Mouse (Mus musculus): ENCODE data around the gene Pex11g.

The Pex11g gene

DNA sequence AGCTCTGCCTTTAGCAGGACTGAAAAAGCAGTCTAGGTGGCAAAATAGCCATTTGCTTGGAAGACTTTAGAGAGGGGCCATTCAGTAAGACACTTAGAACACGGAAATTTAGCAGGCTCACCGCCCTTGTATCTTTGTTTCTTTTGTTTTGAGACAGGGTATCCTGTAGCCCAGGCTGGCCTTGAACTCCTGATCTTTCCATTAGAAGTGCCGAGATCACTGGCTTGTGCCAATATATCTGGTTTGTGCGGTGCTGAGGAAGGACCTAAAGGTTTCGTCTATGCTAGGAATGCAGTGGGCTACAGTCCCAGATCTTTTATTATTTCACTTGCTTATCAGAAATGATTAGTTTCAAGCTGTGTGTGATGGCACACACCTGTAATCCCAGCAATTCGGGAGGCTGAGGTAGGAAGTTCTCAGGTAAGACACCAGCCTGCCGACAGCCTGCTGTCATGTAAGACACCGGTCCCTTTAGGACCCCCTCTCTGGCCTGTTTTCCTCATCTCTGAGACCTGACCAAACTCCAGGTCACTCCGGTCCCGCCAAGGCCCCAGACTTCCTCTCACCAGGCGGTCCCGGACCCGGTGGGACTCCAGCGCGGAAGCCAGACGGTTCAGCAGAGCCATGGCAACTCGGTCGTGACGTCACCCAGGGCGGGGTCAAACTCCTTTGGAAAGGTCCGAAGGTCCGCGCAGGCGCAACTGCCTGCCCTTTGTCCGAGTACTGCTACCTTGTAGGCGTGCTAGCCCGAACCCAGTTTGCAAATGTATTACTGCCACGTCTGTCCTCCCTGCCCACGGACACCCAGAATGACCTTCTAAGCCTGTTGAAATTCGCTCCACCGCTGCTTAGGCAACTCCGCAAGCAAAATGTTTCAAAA, at the start of gene Pex11g:
Pex11g (minus strand) TSS at position 675 of the 880 bp plus-strand sequence.
- peak; percentile 68 for DNase-seq (ENCODE audit: extremely low read depth, low read depth)

- DNase-seq (ENCODE audit: extremely low read depth, low read depth), result no peak
Measured at GRCm38 (mm10) chr8:3517117-3517495, 49.6 kb upstream of the Pex11g start.

GRCm38 (mm10) chr8:3516450-3517116, 49.1 kb upstream of the Pex11g start:
- peak; percentile 83 for DNase-seq (ENCODE audit: extremely low read depth, low read depth)

GRCm38 (mm10) chr8:3515771-3516417, 48.4 kb upstream of the Pex11g start:
- DNase-seq (ENCODE audit: extremely low read depth, low read depth), result peak; percentile 39

- DNase-seq (ENCODE audit: extremely low read depth, low read depth), result peak; percentile 62
Measured at GRCm38 (mm10) chr8:3515260-3515671, 47.8 kb upstream of the Pex11g start, which contains the start of gene Pnpla6. Pnpla6 (plus strand) TSS chr8:3515384.

GRCm38 (mm10) chr8:3514681-3515247, 47.3 kb upstream of the Pex11g start:
- DNase-seq (ENCODE audit: extremely low read depth, low read depth), result no peak

DNA sequence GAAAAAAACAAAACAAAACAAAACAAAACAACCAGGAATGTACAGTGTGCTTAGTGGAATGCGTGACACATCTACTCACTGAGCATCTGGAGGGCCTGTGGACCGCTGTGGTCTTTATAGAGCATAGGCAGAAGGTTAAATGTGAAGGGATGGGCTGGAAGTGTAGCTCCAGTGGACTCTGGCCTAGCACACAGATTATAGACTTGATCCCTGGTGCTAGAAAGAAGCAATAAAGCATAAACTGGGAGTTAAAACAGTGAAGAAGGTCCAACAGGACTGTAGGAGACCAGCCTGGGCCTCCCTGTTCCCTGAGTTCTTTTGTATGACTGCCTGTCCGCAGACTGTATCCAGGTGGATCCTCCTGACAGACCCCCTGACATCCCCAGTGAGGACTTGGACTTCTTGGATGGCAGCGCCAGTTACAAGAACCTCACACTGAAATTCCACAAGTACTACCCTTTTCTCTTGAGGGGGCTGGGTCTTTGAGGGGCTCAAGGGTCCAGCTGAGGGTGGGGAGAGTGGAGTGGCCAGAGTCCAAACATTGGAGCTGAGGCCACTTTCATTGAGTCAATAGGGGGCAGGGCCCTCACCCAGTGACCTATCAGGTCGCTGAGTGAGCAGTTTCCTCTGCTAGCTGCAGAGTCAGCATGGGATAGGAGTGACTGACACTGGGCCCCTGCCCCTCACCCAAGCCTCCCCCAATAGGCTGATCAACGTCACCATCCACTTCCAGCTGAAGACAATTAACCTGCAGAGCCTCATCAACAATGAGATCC, 40.7 kb upstream of the Pex11g start:
- DNase-seq (ENCODE audit: extremely low read depth, low read depth), result no peak

DNA sequence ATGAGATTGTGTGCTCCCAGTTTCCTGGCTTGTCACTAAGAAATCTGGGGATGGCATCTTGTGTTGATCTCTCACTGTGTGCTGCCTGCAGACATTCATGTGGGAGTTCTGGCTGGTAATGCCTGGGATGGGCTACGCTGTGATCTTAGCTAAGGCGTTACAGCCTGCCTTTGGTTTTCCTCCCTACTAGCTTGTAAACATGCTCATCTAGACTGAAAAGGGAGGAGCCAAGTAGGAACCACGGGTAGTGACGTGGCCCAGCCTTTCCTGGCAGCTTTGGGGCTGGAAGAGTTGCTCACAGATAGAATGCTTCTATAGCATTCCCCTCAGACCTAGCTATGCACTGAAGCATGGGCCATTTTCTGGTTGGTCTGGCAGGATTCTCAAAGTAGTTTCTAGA, 34.7 kb upstream of the Pex11g start:
- no peak for DNase-seq (ENCODE audit: extremely low read depth, low read depth)

GRCm38 (mm10) chr8:3500235-3501090, 33.0 kb upstream of the Pex11g start, which contains the start of gene Mcoln1:
Mcoln1 (plus strand) TSS chr8:3500457.
- DNase-seq (ENCODE audit: extremely low read depth, low read depth), result peak; percentile 89

DNA sequence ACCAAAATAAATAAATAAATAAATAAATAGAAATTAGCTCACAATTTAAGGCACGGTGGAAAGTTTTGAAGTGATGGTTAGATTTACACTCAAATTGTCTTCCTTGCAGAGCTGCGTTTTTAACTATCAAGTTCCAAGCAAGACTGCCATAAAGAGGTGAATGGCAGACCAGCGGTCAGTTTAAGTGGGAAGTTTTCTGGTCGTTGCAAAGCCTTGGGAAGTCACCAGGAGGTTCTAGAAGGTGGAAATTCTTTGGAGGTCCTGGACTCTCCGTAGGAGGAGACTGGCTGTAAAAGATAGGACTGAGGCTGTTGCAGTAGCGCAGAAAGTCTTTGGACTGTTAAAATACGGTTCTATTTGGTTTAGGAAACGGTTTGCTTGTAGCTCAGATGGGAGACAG, 32.3 kb upstream of the Pex11g start:
- DNase-seq (ENCODE audit: extremely low read depth, low read depth), result no peak

DNA sequence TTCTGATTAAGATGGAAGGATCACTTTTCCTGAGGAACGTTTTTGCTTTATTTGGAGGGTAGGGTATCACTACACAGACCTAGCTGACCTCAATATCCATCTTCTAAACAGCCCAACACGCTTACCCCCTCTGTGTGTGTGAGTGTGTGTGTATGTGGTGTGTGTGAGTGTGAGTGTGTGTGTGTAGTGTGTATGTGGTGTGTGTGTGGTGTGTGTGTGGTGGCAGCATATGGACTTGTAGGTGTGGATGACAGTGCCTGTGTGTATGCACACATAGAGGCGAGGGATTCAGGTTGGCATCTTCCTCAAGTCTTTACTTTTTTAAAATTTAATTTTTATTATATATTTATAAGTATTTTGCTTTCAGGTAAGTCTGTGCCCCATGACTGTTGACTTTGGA, 31.1 kb upstream of the Pex11g start:
- no peak for DNase-seq (ENCODE audit: extremely low read depth, low read depth)

GRCm38 (mm10) chr8:3496428-3496748, 28.9 kb upstream of the Pex11g start:
- DNase-seq (ENCODE audit: extremely low read depth, low read depth), result no peak

DNA sequence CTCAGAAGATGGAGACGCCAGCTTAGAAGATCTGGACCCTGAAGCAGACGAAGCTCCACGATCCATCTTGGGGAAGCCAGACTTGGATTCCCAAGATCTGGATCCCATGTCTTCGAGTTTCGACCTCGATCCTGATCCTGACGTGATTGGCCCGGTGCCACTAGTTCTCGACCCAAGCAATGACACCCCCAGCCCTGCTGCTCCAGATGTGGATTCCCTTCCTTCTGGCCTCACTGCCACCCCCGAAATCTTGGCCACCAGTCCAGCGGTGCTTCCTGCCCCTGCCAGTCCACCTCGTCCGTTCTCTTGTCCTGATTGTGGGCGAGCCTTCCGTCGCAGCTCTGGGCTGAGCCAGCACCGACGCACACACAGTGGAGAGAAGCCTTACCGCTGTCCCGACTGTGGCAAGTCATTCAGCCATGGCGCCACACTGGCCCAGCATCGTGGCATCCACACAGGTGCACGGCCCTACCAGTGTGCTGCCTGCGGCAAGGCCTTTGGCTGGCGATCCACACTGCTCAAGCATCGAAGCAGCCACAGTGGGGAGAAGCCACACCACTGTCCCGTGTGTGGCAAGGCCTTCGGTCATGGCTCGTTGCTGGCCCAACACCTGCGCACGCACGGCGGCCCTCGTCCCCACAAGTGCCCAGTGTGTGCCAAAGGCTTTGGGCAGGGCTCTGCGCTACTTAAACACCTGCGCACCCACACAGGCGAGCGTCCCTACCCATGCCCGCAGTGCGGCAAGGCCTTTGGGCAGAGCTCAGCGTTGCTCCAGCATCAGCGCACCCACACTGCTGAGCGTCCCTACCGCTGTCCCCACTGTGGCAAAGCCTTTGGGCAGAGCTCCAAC, 28.3 kb upstream of the Pex11g start:
- DNase-seq (ENCODE audit: extremely low read depth, low read depth), result no peak

DNA sequence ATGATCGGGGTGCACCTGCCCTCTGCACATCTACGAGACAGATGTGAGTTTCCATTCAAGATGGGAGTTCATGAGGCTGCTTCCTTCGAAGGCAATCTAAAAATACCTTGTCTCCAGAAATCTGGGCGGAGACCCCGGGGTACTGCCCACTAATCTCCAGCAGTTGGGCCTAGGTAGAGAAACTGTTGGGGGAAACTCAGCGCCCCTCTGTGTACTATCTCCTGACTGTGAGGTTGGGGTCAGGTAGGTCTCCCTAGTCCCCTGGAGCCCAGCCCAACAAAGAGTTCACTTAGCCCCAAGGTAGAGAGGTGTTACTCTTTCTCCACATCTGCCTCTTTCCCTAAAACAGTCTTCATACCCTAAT, 26.3 kb upstream of the Pex11g start:
- no peak for DNase-seq (ENCODE audit: extremely low read depth, low read depth)

GRCm38 (mm10) chr8:3492901-3493844, 25.7 kb upstream of the Pex11g start, which contains the start of gene Zfp358:
Zfp358 (plus strand) TSS chr8:3493138.
- no peak for DNase-seq (ENCODE audit: extremely low read depth, low read depth)

DNA sequence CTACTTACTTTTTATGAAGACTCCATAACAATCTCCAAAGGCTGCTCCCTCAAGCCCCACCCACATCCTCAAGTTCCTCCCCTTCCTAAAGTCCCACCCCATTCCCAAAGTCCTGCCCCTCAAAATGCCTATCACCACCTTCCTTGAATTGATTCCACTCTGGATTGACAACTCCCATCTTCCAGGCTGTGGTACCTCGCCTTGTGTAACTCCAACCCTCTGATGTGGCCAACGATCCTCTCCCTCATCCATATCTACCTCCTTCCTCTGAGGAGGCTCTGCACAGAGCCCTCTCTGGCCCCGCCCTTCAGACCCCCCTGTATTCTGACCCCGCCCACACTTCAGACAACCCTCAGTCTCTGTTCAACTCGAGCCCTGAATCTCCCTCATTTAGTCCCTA, 17.7 kb upstream of the Pex11g start:
- no peak for DNase-seq (ENCODE audit: extremely low read depth, low read depth)

- DNase-seq (ENCODE audit: extremely low read depth, low read depth), result no peak
Measured at GRCm38 (mm10) chr8:3483546-3483945, 16.1 kb upstream of the Pex11g start.

DNA sequence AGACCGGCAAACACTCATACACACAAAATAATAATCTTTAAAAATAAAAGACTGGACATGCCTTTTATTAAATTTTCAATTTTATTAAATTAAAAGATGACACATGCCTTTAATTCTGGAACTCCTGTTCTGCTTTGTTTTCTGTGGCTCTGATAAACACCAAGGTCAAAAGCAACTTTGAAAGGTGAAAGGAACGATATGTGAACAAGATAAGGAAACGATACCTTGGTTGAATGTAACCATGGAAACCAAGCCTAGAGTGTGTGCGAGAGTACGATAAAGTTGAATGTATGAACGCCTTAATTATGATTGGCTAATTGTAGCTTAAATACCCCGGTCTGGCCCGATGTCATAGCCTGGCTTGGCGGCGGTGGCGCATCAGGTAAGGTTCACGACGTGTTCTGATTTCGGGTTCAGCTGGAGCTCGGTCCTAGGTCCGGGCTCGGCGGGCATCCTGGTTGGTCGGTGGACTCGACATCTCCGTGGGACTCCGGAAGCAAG, 14.8 kb upstream of the Pex11g start:
- peak; percentile 40 for DNase-seq (ENCODE audit: extremely low read depth, low read depth)

All from MEL-GATA-1-ER (cell line).